Mouse (Mus musculus) limb, embryonic 14.5 days (tissue): ENCODE measurements around the gene 4931417E11Rik. TPM values are rescaled to one million over a fixed set of nuclear protein-coding genes. Genes with fewer than 3 reads are reported as not detected.
A peak's percentile ranks its signal among the peaks of the same experiment; 100 is the strongest.

Source experiments
- ATAC-seq: fragments of 200-750 bp; cut with Nextera tagmentation; 2 replicates; pipeline ENCODE4 v1.8.0; 2017; ENCODE audit warnings: low read depth, moderate number of reproducible peaks, moderate TSS enrichment; ENCODE audit not compliant: low FRiP score
- DNase-seq: peaks from one replicate; pipeline ENCODE4 v3.0.0-alpha.2; 2015; ENCODE audit warnings: low spot score
- H3K27ac ChIP-seq: fragments of 300-500 bp; sonication (generic); replicated peaks from 2 replicates; pipeline ENCODE4 v1.5.1; 2014; ENCODE audit warnings: low read depth, mild to moderate bottlenecking, low read length, moderate library complexity, mixed read lengths
- H3K27me3 ChIP-seq: fragments of 300-500 bp; sonication (generic); 2 replicates; pipeline ENCODE4 v1.6.1; 2014; ENCODE audit warnings: low read length, mixed read lengths; ENCODE audit not compliant: control insufficient read depth, insufficient read depth
- H3K36me3 ChIP-seq: fragments of 300-500 bp; sonication (generic); 2 replicates; pipeline ENCODE4 v1.6.1; 2014; ENCODE audit warnings: mild to moderate bottlenecking, low read length, moderate library complexity, mixed read lengths; ENCODE audit not compliant: control insufficient read depth, insufficient read depth
- H3K4me1 ChIP-seq: fragments of 300-500 bp; sonication (generic); 2 replicates; pipeline ENCODE4 v1.6.1; 2014; ENCODE audit warnings: antibody characterized with exemption, low read length, mixed read lengths; ENCODE audit not compliant: control insufficient read depth, insufficient read depth
- H3K4me2 ChIP-seq: fragments of 300-500 bp; sonication (generic); replicated peaks from 2 replicates; pipeline ENCODE4 v1.6.1; 2014; ENCODE audit warnings: low read depth, mild to moderate bottlenecking, low read length, moderate library complexity; ENCODE audit not compliant: severe bottlenecking
- H3K4me3 ChIP-seq: fragments of 300-500 bp; sonication (generic); replicated peaks from 2 replicates; pipeline ENCODE4 v1.5.1; 2014; ENCODE audit warnings: low read length
- H3K9ac ChIP-seq: fragments of 300-500 bp; sonication (generic); 2 replicates; pipeline ENCODE4 v1.6.1; 2014; ENCODE audit warnings: mild to moderate bottlenecking, low read depth, low read length, moderate library complexity; ENCODE audit not compliant: severe bottlenecking
- H3K9me3 ChIP-seq: fragments of 300-500 bp; sonication (generic); 2 replicates; pipeline ENCODE4 v1.6.1; 2016; ENCODE audit warnings: low read length; ENCODE audit not compliant: control insufficient read depth
- POLR2A ChIP-seq: fragments of 200-500 bp; IDR thresholded peaks from 2 replicates; pipeline ENCODE4 v1.8.0; 2012; ENCODE audit warnings: inconsistent platforms, mild to moderate bottlenecking, moderate library complexity, borderline replicate concordance; ENCODE audit not compliant: insufficient read depth, insufficient read length; ENCODE audit errors: extremely low read depth
- WGBS: fragments of 180-500 bp; shearing (Covaris S2); extraction: QIAGEN DNeasy Blood & Tissue Kit; methylation state at CpG from one replicate; pipeline ENCODE4 v1.1.7; 2014; 5-methylcytosine and 5-hydroxymethylcytosine counted together
- polyA plus RNA-seq, 2 experiments: library from polyadenylated mRNA; depleted of rRNA in 1 of 2; stranded (reverse) in 1 of 2; unstranded in 1 of 2; fragments of >200 nt; fragmentation: Nextera tagmentation in 1 of 2; extraction: Ambion mirVana in 1 of 2; gene quantifications; 2 replicates each; pipeline versions ENCODE4 v1.2.1 to v1.2.3; 2012 to 2014

4931417E11Rik gene
- polyA plus RNA-seq (2012; rRNA removed): not detected in 2 replicates
- polyA plus RNA-seq (2014; fragmentation: Nextera tagmentation; extraction: Ambion mirVana): not detected in 2 replicates

DNA sequence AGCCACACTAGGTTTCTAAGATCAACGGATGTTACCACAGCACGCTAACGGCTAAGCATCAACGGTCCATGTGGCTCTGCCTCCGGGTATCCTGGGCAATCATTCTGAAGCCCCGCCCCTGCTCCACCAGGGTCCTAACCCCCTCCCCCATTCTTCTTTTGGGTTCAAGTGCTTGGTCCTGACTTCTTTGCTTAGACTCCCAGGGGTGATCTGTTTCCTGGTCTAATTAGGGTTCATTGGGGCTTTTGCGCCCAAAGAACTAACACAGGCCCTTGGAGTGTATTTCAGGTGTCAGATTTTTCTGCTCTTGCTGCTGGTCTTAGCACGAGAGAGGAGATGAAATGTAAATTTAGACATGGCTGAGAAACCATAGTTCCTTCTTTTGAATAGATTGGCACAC lies at the start of gene 4931417E11Rik:
TSS of gene 4931417E11Rik (minus strand) at position 101 of the 400 bp plus-strand sequence.
- H3K36me3 ChIP-seq: no peaks in the 10 kb centered on the region
- H3K9me3 ChIP-seq: no peaks in the 10 kb centered on the region
- TF ChIP-seq POLR2A: no peak
- H3K27me3 ChIP-seq: no peaks in the 10 kb centered on the region
- H3K27ac ChIP-seq: no peak within 1 kb of the TSS
- ATAC-seq (no peak), DNase-seq (no peak)
- no peak within 1 kb of the TSS for H3K9ac ChIP-seq
- 84% methylated on average over 8 of the region's 8 CpGs for WGBS
- H3K4me1 ChIP-seq: peaks cover 2% of the 10 kb centered on the region; the same call in 1 of the 2 replicates
- no peak within 1 kb of the TSS for H3K4me2 ChIP-seq
- no peak within 1 kb of the TSS for H3K4me3 ChIP-seq

DNA sequence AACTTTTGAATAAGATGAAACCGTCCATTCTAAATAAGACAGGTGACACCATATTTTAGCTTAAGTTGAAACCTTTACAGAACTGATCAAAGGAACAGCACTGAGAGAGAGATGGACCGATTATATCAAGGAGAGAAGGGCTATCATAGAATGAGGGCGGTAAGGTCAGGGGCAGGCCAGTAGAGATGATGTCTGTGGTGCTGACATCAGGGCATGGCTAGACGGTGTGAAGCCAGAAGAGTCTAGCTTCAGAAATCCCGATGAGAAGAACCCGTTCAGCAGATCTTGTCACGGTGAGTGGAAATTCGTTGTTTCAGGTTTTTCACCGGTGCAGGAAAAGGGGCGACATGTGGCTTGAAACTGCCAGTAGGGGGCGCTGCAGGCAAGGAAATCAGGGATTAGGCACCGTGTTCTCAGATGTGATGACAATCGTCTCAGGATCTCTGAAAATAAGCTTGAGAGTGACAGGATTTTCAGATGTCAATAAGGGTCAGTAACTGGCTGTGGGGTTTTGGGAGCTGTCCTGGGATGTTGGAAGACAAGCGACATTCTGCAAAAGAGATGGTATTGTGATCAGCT lies 48.4 kb upstream of the 4931417E11Rik start:
- H3K9ac ChIP-seq: no peak overlapping the region
- no peak for ATAC-seq
- H3K27me3 ChIP-seq: no peaks in the 10 kb centered on the region
- no peak for TF ChIP-seq POLR2A
- H3K4me3 ChIP-seq: no peak overlapping the region
- H3K4me2 ChIP-seq: no peak overlapping the region
- no peaks in the 10 kb centered on the region for H3K9me3 ChIP-seq
- H3K4me1 ChIP-seq: no peaks in the 10 kb centered on the region
- 21% methylated on average over 14 of the region's 14 CpGs for WGBS
- no peaks in the 10 kb centered on the region for H3K36me3 ChIP-seq
- no peak overlapping the region for H3K27ac ChIP-seq
- DNase-seq: peak; percentile 71

GRCm38 (mm10) chr6:73512907-73513306 lies 43.4 kb upstream of the 4931417E11Rik start:
- H3K4me3 ChIP-seq: no peak overlapping the region
- H3K4me2 ChIP-seq: no peak overlapping the region
- TF ChIP-seq POLR2A: no peak
- H3K27me3 ChIP-seq: no peaks in the 10 kb centered on the region
- H3K27ac ChIP-seq: no peak overlapping the region
- H3K9ac ChIP-seq: no peak overlapping the region
- ATAC-seq (no peak), DNase-seq (no peak)
- no peaks in the 10 kb centered on the region for H3K9me3 ChIP-seq
- no peaks in the 10 kb centered on the region for H3K36me3 ChIP-seq
- WGBS: 29% methylated on average over 1 of the region's 1 CpGs
- H3K4me1 ChIP-seq: no peaks in the 10 kb centered on the region

- H3K36me3 ChIP-seq: no peaks in the 10 kb centered on the region
- TF ChIP-seq POLR2A: no peak
Measured at GRCm38 (mm10) chr6:73499631-73500030, 30.2 kb upstream of the 4931417E11Rik start.

GRCm38 (mm10) chr6:73497321-73497720 lies 27.9 kb upstream of the 4931417E11Rik start:
- TF ChIP-seq POLR2A: no peak
- Histone ChIP-seq H3K27ac (no peak overlapping the region), H3K4me2 (no peak overlapping the region), H3K4me3 (no peak overlapping the region), H3K4me1 (no peaks in the 10 kb centered on the region), H3K36me3 (no peaks in the 10 kb centered on the region), H3K9ac (no peak overlapping the region), H3K9me3 (no peaks in the 10 kb centered on the region), H3K27me3 (no peaks in the 10 kb centered on the region)
- no peak for ATAC-seq
- 49% methylated on average over 2 of the region's 2 CpGs for WGBS
- no peak for DNase-seq

More at GRCm38 (mm10) chr6:73499631-73500030, 30.2 kb upstream of the 4931417E11Rik start:
- Histone ChIP-seq H3K4me3 (no peak overlapping the region), H3K9me3 (no peaks in the 10 kb centered on the region), H3K4me1 (no peaks in the 10 kb centered on the region), H3K9ac (no peak overlapping the region), H3K27me3 (no peaks in the 10 kb centered on the region), H3K27ac (no peak overlapping the region), H3K4me2 (no peak overlapping the region)
- 82% methylated on average over 7 of the region's 7 CpGs for WGBS
- no peak for DNase-seq
- ATAC-seq: no peak
